Mouse (Mus musculus) embryonic facial prominence, embryonic 10.5 days (tissue): Measurements from ENCODE around the gene Adgrb2. TPM values are rescaled to one million over a fixed set of nuclear protein-coding genes. Genes with fewer than 3 reads are reported as not detected.

Experiments
- DNase-seq: peaks from one replicate; pipeline ENCODE4 v3.0.0-alpha.2; 2017; ENCODE audit warnings: low spot score
- H3K27ac ChIP-seq: fragments of 300-500 bp; sonication (generic); replicated peaks from 2 replicates; pipeline ENCODE4 v1.5.1; 2016; ENCODE audit warnings: mild to moderate bottlenecking
- H3K27me3 ChIP-seq: fragments of 300-500 bp; sonication (generic); replicated peaks from 2 replicates; pipeline ENCODE4 v1.6.1; 2016; ENCODE audit warnings: low read depth, mild to moderate bottlenecking; ENCODE audit not compliant: poor library complexity, severe bottlenecking
- H3K36me3 ChIP-seq: fragments of 300-500 bp; sonication (generic); replicated peaks from 2 replicates; pipeline ENCODE4 v1.6.1; 2016; ENCODE audit warnings: mild to moderate bottlenecking, moderate library complexity
- H3K4me1 ChIP-seq: fragments of 300-500 bp; sonication (generic); 2 replicates; pipeline ENCODE4 v1.6.1; 2016
- H3K4me3 ChIP-seq: fragments of 300-500 bp; sonication (generic); 2 replicates; pipeline ENCODE4 v1.5.1; 2016; ENCODE audit warnings: mild to moderate bottlenecking, moderate library complexity
- H3K9me3 ChIP-seq: fragments of 300-500 bp; sonication (generic); 2 replicates; pipeline ENCODE4 v1.6.1; 2016; ENCODE audit warnings: mild to moderate bottlenecking
- WGBS: fragments of 180-500 bp; shearing (Covaris S2); methylation state at CpG from one replicate; pipeline ENCODE4 v1.1.7; 2016; 5-methylcytosine and 5-hydroxymethylcytosine counted together
- polyA plus RNA-seq: library from polyadenylated mRNA; unstranded; fragments of >200 nt; fragmentation: Nextera tagmentation; extraction: Ambion mirVana; gene quantifications from 2 replicates; pipeline ENCODE4 v1.2.1, GENCODE M21; 2016

Gene Adgrb2
- polyA plus RNA-seq, 1 experiment from 2014 or later: 1.2 TPM

- H3K9me3 ChIP-seq: no peaks in the 10 kb centered on the region
- H3K4me3 ChIP-seq: no peak overlapping the region
- H3K27me3 ChIP-seq: peaks cover 92% of the 10 kb centered on the region
- WGBS: 64% methylated on average over 10 of the region's 10 CpGs
- peaks cover 46% of the 10 kb centered on the region for H3K4me1 ChIP-seq
- no peak overlapping the region for H3K27ac ChIP-seq
- no peak for DNase-seq
- no peaks in the 10 kb centered on the region for H3K36me3 ChIP-seq
Observed at GRCm38 (mm10) chr4:130013111-130013510, 28.4 kb downstream of the Adgrb2 start.

GRCm38 (mm10) chr4:130016010-130016409 lies 31.3 kb downstream of the Adgrb2 start:
- no peaks in the 10 kb centered on the region for H3K36me3 ChIP-seq
- peaks cover 80% of the 10 kb centered on the region for H3K27me3 ChIP-seq
- no peaks in the 10 kb centered on the region for H3K9me3 ChIP-seq
- no peak overlapping the region for H3K4me3 ChIP-seq
- peaks cover 41% of the 10 kb centered on the region for H3K4me1 ChIP-seq
- 63% methylated on average over 4 of the region's 4 CpGs for WGBS
- no peak overlapping the region for H3K27ac ChIP-seq
- DNase-seq: no peak

GRCm38 (mm10) chr4:130017036-130017674 lies 32.5 kb downstream of the Adgrb2 start:
- DNase-seq: no peak
- Histone ChIP-seq H3K36me3 (no peaks in the 10 kb centered on the region), H3K27ac (no peak overlapping the region), H3K4me3 (no peak overlapping the region), H3K27me3 (peaks cover 68% of the 10 kb centered on the region), H3K4me1 (peaks cover 46% of the 10 kb centered on the region), H3K9me3 (no peaks in the 10 kb centered on the region)
- 67% methylated on average over 18 of the region's 18 CpGs for WGBS

GRCm38 (mm10) chr4:130022952-130023351 lies 38.3 kb downstream of the Adgrb2 start:
- no peak for DNase-seq
- WGBS: 90% methylated on average over 8 of the region's 8 CpGs
- no peak overlapping the region for H3K4me3 ChIP-seq
- H3K9me3 ChIP-seq: no peaks in the 10 kb centered on the region
- H3K36me3 ChIP-seq: no peaks in the 10 kb centered on the region
- no peak overlapping the region for H3K27ac ChIP-seq
- peaks cover 25% of the 10 kb centered on the region; the same call in 1 of the 2 replicates for H3K27me3 ChIP-seq
- peaks cover 15% of the 10 kb centered on the region for H3K4me1 ChIP-seq

- H3K36me3 ChIP-seq: no peaks in the 10 kb centered on the region
- no peak overlapping the region for H3K27ac ChIP-seq
- no peak overlapping the region for H3K4me3 ChIP-seq
- no peaks in the 10 kb centered on the region for H3K9me3 ChIP-seq
- peaks cover 19% of the 10 kb centered on the region for H3K4me1 ChIP-seq
- 81% methylated on average over 10 of the region's 10 CpGs for WGBS
- peaks cover 28% of the 10 kb centered on the region; the same call in 1 of the 2 replicates for H3K27me3 ChIP-seq
- DNase-seq: no peak
Observed at GRCm38 (mm10) chr4:130023511-130024231, 39.0 kb downstream of the Adgrb2 start.

GRCm38 (mm10) chr4:130025544-130025943 lies 40.9 kb downstream of the Adgrb2 start:
- H3K27me3 ChIP-seq: 0 out of 2 replicates have a peak, but pooled peaks cover 18% of the 10 kb centered on the region
- H3K4me3 ChIP-seq: no peak overlapping the region
- no peaks in the 10 kb centered on the region for H3K36me3 ChIP-seq
- no peak for DNase-seq
- WGBS: 47% methylated on average over 8 of the region's 8 CpGs
- no peaks in the 10 kb centered on the region for H3K9me3 ChIP-seq
- no peak overlapping the region for H3K27ac ChIP-seq
- peaks cover 19% of the 10 kb centered on the region for H3K4me1 ChIP-seq

GRCm38 (mm10) chr4:130031146-130031545 lies 46.5 kb downstream of the Adgrb2 start:
- Histone ChIP-seq H3K4me1 (peaks cover 21% of the 10 kb centered on the region), H3K4me3 (no peak overlapping the region), H3K27me3 (peaks cover 39% of the 10 kb centered on the region), H3K9me3 (no peaks in the 10 kb centered on the region), H3K36me3 (no peaks in the 10 kb centered on the region), H3K27ac (no peak overlapping the region)
- DNase-seq: no peak
- 89% methylated on average over 2 of the region's 2 CpGs for WGBS

GRCm38 (mm10) chr4:130033496-130033895 lies 48.8 kb downstream of the Adgrb2 start:
- H3K9me3 ChIP-seq: no peaks in the 10 kb centered on the region
- H3K4me1 ChIP-seq: peaks cover 24% of the 10 kb centered on the region
- H3K36me3 ChIP-seq: no peaks in the 10 kb centered on the region
- no peak overlapping the region for H3K4me3 ChIP-seq
- H3K27ac ChIP-seq: no peak overlapping the region
- 63% methylated on average over 7 of the region's 7 CpGs for WGBS
- peaks cover 52% of the 10 kb centered on the region for H3K27me3 ChIP-seq
- no peak for DNase-seq

GRCm38 (mm10) chr4:130036112-130036511 lies 51.4 kb downstream of the Adgrb2 start:
- DNase-seq: peak; percentile 71
- WGBS: 4% methylated on average over 8 of the region's 8 CpGs
- Histone ChIP-seq H3K4me3 (no peak overlapping the region), H3K27me3 (peaks cover 60% of the 10 kb centered on the region), H3K36me3 (no peaks in the 10 kb centered on the region), H3K27ac (peak overlapping the region; percentile 19; the same call in 1 of the 2 replicates), H3K9me3 (no peaks in the 10 kb centered on the region), H3K4me1 (peaks cover 28% of the 10 kb centered on the region)

- WGBS: 11% methylated on average over 23 of the region's 23 CpGs
- Histone ChIP-seq H3K36me3 (no peaks in the 10 kb centered on the region), H3K27me3 (peaks cover 60% of the 10 kb centered on the region), H3K4me1 (peaks cover 35% of the 10 kb centered on the region), H3K27ac (peak overlapping the region; percentile 19; the same call in 1 of the 2 replicates), H3K9me3 (no peaks in the 10 kb centered on the region), H3K4me3 (peak overlapping the region; percentile 22; the same call in 1 of the 2 replicates)
- peak; percentile 43 for DNase-seq
Observed at GRCm38 (mm10) chr4:130036573-130037401, 52.1 kb downstream of the Adgrb2 start.

- Histone ChIP-seq H3K36me3 (no peaks in the 10 kb centered on the region), H3K4me3 (no peak overlapping the region), H3K27ac (no peak overlapping the region), H3K4me1 (peaks cover 46% of the 10 kb centered on the region), H3K27me3 (peaks cover 49% of the 10 kb centered on the region), H3K9me3 (no peaks in the 10 kb centered on the region)
- WGBS: 52% methylated on average over 5 of the region's 5 CpGs
- DNase-seq: no peak
Observed at GRCm38 (mm10) chr4:130039351-130039750, 54.7 kb downstream of the Adgrb2 start.

- Histone ChIP-seq H3K36me3 (no peaks in the 10 kb centered on the region), H3K27ac (no peak overlapping the region), H3K9me3 (no peaks in the 10 kb centered on the region), H3K4me1 (peaks cover 51% of the 10 kb centered on the region), H3K27me3 (peaks cover 37% of the 10 kb centered on the region), H3K4me3 (no peak overlapping the region)
- WGBS: 86% methylated on average over 11 of the region's 11 CpGs
- DNase-seq: no peak
Observed at GRCm38 (mm10) chr4:130041076-130041475, 56.4 kb downstream of the Adgrb2 start.
